Mouse (Mus musculus) stomach, postnatal 0 days (tissue): ENCODE measurements around the gene Basp1.

Source experiments
- CTCF ChIP-seq: IDR thresholded peaks from 2 replicates; pipeline ENCODE4 v1.5.1; 2016; ENCODE audit warnings: antibody characterized with exemption, low read depth, mild to moderate bottlenecking, moderate library complexity
- EP300 ChIP-seq: optimal IDR thresholded peaks from 2 replicates; pipeline ENCODE3; 2016; ENCODE audit warnings: antibody characterized with exemption

DNA sequence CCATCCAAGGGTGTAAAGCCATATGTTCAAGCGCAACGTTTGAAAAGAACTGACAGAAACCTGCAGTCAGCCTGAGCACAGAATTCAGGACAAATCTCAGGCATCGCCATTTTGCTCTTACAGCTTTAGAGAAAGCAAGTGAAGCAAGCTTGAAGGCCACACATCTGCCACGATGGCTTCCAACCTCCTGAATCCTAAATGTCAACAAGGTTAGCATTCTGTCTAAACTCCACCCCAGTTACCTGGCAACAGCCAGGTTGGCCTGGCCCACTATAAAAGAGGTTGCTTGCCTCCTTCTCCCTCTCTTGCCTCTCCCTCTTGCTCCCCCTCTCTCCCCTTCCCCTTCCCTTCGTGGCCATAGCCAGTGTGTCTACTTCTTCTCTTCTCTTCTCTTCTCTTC is 33.5 kb downstream of the Basp1 start:
- TF ChIP-seq CTCF (no peak), EP300 (no peak)
